Mouse (Mus musculus) c-Kit-negative CD71-positive TER-119-positive erythroid progenitor cells, embryonic 14.5 days (primary cell): Measurements from ENCODE around the gene Ehd2.

Source experiments
- DNase-seq: peaks from one replicate; pipeline ENCODE4 v3.0.0-alpha.2; 2013; ENCODE audit warnings: low read depth, low spot score

Gene Ehd2

DNA sequence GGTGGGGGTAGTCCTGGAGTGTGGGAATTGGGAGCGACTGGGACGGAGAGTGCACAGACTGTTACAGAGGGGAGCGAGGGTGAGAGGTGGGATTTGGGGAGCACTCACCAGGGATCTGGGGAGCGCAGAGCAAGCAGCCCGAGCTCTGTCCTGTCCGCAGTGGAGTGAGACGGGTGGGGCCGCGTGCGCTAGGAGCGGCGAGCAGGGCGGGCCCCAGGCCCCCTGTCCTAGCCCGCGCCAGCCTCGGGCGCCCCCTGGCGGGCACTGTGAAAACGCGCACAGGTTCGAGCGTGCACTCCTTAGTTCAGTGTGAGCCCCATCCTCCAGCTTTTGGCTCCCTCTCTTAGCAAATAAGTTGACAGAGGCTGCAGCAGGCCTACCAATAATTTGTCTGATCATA, at the start of gene Ehd2:
Gene Ehd2 (minus strand): TSS at position 256 of the 400 bp plus-strand sequence.
- DNase-seq: peak; percentile 52

DNA sequence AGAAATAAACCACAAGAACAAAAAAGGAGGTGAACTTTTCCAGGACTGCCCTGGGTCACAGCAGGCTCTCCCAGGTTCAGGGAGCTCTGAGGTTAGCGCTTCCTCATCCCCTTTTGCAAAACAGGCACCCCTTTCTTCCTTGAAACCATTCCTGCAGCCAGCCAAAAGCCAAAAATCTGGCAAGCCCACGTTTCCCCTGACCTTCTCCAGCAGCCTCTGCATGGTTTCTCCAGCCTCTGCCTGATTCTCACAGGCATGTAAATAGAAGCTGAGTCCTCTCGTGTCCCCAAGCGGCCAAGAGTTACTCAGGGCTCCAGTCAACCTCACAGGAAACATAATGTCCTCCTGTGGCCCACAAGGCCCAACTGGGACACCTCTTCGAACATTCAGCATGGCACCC, 48.0 kb upstream of the Ehd2 start:
- no peak for DNase-seq

DNA sequence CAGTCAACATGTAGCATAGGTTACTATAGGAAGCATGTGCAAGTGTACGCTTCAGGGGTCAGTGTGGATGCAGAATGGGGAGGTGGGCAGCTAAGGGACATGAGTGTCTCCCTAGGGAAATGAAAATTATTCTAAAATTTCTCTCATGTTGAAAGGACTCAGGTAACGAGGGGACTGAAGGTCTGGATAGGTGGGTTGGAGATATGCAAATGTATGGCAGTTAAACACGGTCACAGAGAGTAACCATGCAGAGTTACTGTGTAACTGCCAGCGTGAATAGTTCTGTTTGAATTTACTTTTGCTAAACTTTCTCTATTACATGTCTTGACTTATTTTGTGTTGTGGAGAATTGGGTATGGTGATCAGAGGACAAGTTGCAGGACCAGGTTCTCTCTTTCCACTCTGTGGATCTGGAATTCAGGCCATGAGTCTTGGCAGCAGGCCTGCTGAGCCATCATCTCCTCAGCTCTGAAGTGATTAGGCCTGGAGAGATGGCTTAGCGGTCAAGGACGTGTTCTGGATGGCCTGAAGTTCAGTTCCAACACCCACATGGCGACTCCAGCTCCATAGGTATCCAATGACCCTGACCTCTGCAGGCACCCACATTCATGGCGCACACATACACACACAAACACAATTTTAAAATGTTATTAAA, 47.3 kb upstream of the Ehd2 start:
- DNase-seq: no peak

DNA sequence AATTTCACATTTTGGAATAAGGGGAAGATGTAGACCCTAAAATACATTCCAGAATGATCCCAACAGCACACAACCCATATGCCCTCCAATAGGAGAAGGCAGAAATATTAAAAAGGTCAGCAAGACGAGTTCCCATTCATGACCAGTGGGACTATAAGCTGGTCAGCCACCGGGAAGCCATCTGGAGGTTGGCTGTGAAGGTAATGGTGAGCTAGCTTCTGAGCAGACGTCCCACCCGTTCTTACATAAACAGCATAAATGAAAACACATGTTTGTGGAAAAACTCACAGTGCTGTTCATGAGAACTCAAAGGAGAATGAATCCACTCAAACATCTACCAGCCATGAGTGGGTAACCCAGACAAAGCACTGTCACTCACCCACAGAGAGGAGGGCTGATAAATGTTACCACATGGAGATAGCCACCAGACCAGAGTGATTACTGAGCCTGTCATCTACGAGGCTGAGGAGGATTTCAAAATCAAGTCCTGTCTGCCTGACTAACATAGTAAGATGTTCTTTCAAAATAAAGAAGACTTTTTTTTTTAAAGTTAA, 46.4 kb upstream of the Ehd2 start:
- no peak for DNase-seq

DNA sequence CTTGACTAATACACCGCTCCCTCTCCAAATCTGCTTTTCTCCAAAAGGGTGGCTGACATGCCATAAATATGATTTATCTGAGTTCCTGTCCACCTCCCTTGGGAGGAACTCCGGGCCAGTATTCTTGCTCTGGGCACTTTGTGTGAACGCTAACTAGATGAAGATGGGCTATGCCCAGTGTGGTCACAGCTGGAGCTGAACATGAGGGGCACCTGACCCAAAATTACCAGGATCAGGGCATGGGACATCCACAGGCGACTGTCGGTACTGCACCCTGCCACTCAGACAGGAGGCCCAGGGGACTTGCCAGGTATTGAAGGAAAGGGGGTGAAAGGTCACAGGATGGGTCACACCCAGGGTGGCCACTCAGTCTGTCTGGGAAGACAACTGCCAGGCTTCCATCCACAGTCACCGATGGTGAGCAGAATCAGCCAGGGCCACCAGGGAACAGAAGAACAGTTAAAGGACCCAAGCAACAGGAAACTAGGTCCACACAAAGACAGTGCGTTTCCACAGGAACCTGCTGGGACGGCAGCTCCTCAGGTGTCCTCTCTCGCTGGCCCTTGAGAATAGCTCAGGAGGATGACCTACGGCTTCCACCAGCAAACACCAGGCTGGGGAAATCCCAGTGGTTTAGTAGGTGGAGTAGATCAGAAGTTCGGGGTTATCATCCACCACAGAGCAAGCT, 45.4 kb upstream of the Ehd2 start:
- no peak for DNase-seq

DNA sequence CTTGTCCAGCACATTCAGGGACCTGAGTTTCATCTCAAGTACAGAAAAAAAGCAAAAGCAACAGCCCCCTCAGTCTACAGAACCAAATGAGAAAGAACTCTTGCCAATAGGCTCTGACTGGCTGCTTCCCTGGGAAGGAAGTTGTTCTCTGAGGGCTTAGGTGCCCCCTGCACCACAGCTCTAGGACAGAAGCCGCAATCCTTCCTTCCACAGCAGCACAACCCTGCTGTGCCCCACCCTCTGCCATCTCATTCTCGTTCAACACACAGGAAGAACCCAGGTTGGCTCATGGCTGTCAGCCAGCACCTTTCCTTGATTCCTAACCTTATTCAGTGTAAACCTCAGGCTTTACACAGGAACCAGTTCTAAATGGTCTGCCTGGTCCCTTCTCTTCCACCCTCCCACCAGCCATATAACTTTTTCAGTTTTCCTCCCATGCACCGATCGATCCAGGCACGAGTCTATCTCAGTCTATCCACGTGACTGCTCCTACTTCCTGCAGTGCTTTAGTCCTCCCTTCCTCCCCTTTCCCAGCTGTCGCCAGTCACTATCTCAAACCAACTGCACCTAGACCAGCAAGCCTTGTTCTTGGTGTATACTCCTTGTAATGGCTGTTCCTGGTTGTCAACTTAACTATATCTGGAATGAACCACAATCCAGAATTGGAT, 44.2 kb upstream of the Ehd2 start:
- DNase-seq: no peak

DNA sequence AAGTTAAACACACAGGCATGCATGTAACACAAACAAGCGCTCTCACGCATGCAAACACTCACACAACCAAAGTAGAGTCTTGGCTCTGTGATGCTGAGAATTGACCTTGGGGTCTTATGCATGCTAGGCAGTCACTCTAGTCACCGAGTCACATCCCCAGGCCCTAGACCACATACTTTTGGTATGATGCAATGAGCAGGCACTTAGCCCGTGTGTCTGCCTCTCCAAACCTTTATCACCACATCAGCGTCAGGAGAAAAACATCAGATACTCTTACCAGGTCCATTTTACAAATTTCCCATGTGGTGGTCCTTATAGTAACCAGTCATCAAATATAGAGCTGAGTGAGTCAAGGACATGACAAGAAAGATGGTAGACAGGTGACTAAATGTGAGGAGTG, 43.3 kb upstream of the Ehd2 start:
- DNase-seq: no peak

DNA sequence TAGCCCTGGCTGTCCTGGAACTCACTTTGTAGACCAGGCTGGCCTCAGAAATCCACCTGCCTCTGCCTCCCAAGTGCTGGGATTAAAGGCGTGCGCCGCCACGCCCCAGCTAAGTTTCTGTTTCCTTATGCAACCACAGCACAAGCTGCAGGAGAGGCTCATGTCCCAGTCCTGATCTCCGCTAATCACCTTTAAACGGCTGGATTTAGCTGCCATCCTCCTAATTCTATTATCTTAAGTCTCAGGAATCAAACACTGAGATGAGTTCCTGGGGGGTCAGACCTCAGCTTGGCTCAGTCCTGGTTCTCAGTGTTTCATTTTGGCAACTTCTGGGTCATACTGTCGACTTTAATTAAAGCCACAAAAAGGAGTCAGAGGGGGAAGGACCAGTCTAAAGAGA, 42.3 kb upstream of the Ehd2 start:
- DNase-seq: no peak

DNA sequence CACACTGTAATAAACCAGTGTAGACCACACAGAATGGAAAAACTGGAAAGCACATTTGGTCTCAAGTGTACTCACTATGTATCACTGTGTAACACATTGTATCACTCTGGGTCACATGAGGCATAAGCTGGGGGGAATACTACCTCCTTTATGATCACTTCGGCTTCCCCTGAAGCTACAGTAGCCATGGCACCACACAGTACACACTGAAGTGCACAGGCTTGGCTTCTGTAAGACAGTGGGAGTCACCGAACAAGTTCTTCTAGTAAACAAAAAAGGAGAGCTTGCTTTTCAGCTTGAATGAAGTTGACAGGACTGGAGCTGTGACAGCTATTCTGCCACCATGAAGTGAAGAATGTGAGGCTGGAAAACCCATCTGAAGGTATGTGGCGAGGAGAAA, 37.7 kb upstream of the Ehd2 start:
- DNase-seq: no peak

DNA sequence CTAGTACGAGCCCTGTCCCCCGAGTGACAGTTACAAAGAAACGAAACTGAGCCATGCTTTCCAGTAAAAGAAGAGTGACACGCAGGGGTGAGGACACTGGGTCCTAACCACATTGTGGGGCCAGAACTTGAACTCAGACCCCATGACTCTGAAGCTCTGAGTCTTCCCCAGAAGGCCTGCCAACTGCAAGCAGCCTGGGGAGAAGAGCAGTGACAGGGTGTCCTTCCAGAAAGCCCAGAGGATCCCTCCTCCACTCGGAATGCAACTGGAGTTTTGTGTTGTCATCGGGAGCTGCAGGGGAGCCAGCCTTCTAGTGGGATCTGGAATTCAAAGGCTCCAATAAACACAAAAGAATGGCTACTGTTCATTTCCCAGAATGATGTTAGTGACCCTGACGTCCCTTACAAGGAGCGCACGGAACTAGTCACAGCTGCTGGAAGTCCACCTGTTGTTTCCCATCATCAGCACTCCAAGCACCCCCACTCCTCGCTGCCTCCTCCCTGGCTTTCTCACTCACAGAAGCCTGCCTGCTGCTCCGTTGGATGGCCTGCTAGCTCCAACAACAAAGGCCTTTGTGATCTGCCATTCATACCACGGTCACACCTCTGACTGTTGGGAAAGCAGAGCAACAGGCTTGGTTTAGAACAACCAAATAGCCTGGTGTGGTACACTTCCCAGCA, 37.0 kb upstream of the Ehd2 start:
- DNase-seq: no peak

DNA sequence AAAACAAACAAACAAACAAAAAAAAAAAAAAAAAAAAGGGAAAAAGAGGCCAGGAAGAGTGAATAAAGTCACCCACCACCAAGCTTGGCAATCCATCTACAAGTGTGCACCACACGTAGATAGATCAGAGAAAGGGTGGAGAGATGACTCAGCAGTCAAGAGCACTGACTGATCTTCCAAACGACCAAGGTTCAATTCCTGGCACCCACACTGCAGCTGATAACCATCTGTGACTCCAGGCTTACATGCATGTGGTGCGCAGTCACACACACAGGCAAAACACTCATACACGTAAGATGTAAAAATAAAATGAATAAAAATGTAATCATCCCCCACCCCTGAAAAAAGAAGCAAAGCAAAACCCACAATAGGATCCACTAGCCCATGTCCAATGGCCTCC, 35.7 kb upstream of the Ehd2 start:
- no peak for DNase-seq

DNA sequence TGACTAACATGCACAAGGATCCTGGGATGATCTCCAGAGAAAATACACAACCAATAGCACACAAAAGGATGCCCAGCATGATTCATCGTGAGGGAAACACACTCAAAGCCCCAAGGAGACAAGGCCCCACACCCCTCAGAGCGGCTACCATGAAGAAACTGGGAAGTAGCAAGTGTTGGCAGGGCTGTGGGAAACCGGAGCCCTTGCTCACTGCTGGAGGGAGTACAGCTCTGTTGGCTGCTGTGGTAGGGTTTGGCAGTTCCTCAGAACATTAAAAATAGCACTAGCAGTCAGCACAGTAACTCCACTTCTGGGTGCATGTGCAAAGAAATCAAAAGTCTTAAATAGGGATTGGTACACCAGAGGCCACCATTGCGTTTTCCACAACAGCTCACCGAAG, 34.8 kb upstream of the Ehd2 start:
- no peak for DNase-seq

DNA sequence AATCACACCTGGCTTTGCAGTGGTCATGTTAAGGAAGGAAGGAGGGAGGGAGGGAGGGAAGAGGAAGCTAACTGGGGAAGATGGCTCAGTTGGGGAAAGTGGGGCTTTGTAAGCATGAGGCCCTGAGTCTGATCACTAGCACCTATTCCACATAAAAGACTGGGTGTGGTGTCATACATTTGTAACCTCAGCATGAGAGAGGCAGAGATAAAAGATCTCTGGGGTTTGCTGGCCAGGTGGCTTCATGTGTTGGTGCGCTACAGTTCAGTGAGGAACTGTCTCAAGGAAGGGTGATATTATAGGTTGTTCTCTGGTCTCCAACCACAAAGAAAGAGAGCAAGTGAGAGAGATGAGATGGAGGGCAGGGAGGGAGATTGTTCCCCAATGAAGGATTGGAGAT, 34.3 kb upstream of the Ehd2 start:
- DNase-seq: no peak

DNA sequence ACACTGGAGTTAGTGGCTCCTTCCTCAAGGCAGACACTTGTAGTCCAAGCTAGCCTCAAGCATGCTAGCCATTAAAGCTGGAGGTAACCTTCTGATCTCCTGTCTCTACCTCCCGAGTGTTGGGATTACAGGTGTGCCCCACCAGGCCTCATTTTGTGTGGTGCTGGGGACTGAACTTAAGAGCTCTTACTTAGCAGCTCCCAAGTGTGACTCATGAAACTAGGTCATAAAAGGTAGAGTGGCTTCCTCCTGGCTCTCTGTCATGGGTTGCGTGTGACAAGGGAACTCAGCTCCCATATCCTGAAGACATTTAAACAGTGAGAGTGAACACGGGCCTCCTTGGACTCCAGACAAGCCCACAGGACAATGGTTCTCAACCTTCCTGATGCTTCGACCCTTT, 26.4 kb upstream of the Ehd2 start:
- DNase-seq: no peak

DNA sequence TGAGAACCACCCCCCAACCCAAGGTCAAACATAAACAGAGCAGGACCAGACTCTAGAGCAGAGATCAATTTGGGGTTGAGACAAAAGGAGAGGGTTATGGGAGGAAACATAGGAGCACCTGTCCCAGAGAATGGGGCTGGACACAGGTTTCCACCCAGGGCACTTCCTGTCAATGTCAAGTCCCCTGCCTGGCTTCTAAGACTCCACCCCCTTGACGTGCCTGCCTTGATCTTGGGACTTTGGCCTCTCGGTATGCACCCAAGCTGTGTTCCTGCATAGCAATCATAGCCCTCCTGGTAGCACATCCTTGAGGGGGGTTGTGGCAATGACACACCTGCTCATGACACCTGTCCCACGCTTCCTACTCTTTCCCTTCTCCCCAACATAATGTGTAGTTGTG, 25.8 kb upstream of the Ehd2 start:
- no peak for DNase-seq

DNA sequence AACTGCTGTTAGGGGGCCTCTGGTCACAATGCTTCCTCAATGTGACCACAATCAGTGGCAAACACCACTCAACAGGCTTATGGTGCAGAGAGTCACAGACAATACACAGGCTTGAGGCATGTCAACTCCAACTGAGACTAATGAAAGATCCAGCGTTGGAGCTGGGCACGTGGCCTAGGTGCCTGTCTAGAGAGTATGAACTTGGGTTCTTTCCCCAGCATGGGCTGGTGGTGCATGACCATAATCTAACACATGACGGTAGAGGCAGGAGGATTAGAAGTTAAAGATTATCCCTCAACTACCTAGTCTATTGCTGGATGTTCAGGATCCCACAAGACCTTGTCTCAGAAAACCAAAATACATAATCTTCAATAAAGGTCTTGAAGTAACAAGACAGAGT, 24.4 kb upstream of the Ehd2 start:
- no peak for DNase-seq

DNA sequence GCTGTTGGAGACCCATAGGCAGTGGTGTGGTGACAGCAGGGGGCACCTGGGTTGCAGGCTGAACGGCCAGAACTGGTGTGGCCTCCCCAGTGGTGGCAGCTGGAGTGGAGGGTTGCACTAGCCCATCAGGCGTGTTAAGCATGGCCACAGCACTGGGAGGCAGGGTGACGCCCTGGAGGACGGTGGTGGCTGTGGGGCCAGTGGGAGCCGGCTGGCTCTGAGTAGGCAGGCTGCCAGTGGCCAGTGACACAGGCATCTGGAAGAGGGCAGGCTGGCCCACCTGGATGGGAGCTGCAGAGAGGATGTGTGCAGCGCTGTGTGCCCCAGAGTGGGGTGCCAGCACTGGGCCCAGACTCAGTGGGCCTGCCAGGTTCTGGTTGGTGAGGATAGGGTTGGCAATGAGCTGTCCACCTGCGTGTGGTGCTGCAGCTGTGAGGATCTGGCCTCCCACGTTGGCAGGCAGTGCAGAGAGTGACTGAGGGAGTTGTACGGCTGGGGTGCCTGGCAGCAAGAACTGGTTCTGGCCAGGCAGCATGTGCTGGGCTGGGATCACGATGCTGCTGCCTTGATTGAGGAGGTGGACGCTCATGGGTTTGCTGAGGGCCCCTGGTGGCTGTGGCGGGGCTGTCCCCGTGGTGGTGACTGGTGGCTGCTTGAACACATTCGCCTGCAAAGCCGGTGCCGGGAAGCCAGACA, 20.4 kb upstream of the Ehd2 start:
- no peak for DNase-seq

DNA sequence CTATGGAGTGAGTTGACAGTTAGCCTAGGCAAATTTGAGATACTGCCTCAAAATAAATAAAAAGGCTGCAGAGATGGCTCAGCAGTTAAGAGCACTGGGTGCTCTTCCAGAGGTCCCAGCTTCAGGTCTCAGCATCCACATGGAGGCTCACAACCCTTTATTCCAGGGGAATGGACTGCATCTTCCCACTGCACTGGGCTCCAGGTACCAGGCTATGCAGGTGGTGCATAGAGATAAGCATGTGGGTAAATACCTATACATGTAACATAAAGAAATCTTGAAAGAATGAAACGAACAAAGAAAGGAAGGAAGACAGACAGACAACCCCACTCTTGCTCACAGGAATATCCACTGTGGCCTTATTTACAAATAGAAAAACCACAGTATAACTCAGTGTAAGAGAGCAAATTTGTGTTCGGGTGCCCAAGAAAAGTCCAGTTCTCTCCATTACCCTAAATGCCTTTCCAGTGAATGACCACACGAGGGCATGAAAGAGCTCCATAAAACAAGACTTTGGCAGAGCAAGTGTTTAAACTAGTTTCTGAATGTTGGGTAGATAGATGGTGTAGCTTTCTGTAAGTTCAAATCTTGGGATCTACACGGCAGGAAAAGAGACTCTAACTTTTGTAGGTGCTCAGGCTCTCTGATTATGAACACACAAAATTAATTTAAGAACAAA, 15.5 kb upstream of the Ehd2 start:
- DNase-seq: peak; percentile 21

DNA sequence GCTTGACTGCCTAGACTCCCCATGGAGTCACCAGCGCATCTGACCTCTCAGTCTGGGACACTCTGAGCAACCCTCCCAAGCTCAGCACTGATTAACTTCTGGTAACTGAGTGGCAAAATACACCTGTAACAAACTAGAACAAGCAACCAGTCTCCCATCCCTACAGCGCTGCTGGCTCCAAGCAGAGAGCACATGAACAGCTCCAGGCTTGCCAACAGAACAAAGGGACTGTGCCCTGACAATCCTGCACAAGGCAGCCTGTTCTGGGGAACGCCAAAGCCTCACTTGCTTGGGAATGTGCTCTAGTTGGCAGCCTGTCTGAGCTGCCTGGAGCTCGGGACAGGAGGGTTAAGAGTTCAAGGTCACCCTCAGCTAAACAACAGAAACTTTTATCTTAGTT, 14.2 kb upstream of the Ehd2 start:
- DNase-seq: no peak

DNA sequence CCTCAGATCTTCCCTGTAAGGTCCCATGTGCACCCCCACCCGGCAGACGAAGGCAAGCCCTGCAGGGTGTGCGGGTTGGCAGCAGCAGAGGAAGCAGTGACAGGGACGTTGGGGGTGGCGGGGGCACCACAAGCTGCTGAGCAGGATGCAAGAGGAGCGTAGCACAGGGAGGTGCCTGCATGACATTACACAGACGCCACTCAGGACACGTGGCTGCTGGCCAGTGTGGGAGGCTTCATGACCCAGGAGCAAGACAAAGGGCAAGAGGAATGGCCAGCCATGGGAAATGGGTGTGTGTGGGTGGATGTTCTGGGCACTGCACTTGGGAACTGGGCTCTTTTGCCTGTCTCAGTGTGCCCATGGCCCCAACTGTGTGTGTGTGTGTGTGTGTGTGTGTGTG, 12.9 kb upstream of the Ehd2 start:
- no peak for DNase-seq

DNA sequence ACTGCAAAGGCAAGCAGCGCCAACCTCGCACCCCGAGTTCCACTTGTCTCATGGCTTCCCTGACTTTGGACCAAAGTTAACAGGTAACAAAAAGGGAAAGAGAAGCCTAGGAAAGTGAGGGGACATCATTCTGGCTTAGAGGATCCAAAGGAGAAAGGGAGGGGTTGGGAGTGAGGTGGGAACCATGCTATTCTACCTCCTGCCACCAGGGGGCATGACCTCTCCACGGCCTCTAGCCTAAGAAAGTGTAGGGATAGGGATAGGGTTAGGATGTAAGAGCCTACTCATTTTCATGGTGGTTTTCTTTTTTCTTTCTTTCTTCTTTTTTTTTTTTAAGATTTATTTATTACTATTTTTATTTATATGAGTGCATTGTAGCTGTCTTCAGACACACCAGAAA, 8.5 kb upstream of the Ehd2 start:
- DNase-seq: peak; percentile 45
